Mouse (Mus musculus): ENCODE measurements around the gene Ercc6l.
A peak's percentile ranks its signal among the peaks of the same experiment; 100 is the strongest.
"Not testable (repeated sequence)": the region's sequence is repeated elsewhere in the genome, so short reads cannot be mapped to it uniquely, and the experiment has no call there.

Ercc6l gene

GRCm38 (mm10) chrX:102156618-102157422, at the start of gene Ercc6l:
Gene Ercc6l (minus strand): TSS chrX:102157091.
- DNase-seq, result peak; percentile 90

GRCm38 (mm10) chrX:102190840-102191239, 33.9 kb upstream of the Ercc6l start:
- no peak for DNase-seq

GRCm38 (mm10) chrX:102189581-102189980, 32.7 kb upstream of the Ercc6l start:
- no peak for DNase-seq

- DNase-seq, result peak; percentile 64
These were observed 32.0 kb upstream of the Ercc6l start, which contains the start of gene Rps4x for GRCm38 (mm10) chrX:102188712-102189497. Gene Rps4x (minus strand): TSS chrX:102189394.

GRCm38 (mm10) chrX:102187023-102187699, 30.3 kb upstream of the Ercc6l start:
- no peak for DNase-seq

GRCm38 (mm10) chrX:102182575-102182974, 25.7 kb upstream of the Ercc6l start:
- DNase-seq, result no peak

- DNase-seq, result no peak
These were observed 18.8 kb upstream of the Ercc6l start for GRCm38 (mm10) chrX:102175538-102176287.

GRCm38 (mm10) chrX:102170900-102171299, 14.0 kb upstream of the Ercc6l start:
- no peak for DNase-seq

- DNase-seq, result no peak
These were observed 13.2 kb upstream of the Ercc6l start for GRCm38 (mm10) chrX:102170135-102170534.

GRCm38 (mm10) chrX:102169724-102170123, 12.8 kb upstream of the Ercc6l start:
- DNase-seq, result no peak

- DNase-seq, result no peak
These were observed 10.1 kb upstream of the Ercc6l start for GRCm38 (mm10) chrX:102166986-102167385.

GRCm38 (mm10) chrX:102166521-102166920, 9.6 kb upstream of the Ercc6l start:
- peak; percentile 58 for DNase-seq

GRCm38 (mm10) chrX:102163529-102163928, 6.6 kb upstream of the Ercc6l start:
- DNase-seq, result no peak

- no peak for DNase-seq
These were observed 6.2 kb upstream of the Ercc6l start for GRCm38 (mm10) chrX:102163096-102163495.

- no peak for DNase-seq
These were observed 3.6 kb upstream of the Ercc6l start for GRCm38 (mm10) chrX:102160528-102160927.

GRCm38 (mm10) chrX:102159778-102160177, 2.9 kb upstream of the Ercc6l start:
- no peak for DNase-seq

GRCm38 (mm10) chrX:102157423-102157791, 516 bp upstream of the Ercc6l start:
- no peak for DNase-seq

- DNase-seq, result no peak
These were observed 15.7 kb downstream of the Ercc6l start for GRCm38 (mm10) chrX:102141157-102141556.

GRCm38 (mm10) chrX:102121321-102121720, 35.6 kb downstream of the Ercc6l start:
- no peak for DNase-seq

- DNase-seq, result peak; percentile 98
These were observed 37.6 kb downstream of the Ercc6l start, which contains the start of gene Pin4 for GRCm38 (mm10) chrX:102119042-102119864. Gene Pin4 (plus strand): TSS chrX:102119447.

GRCm38 (mm10) chrX:102115676-102116075, 41.2 kb downstream of the Ercc6l start:
- DNase-seq, result peak; percentile 14

GRCm38 (mm10) chrX:102109349-102109748, 47.5 kb downstream of the Ercc6l start:
- not testable (repeated sequence) for DNase-seq
